27 mouse cellular contexts compared by ENCODE assay signal in genomic region chr15:36701846-36702245, GRCm38 (mm10).
DNase-seq lines count a peak whose midpoint lies in the region; ATAC-seq lines count a peak whose summit lies in the region.
"Had no signal": no experiment of that assay in that cellular context is flagged by ENCODE, and none has a peak within 500 bp of the region (broad histone marks: within the 10 kb centered on the region; RNA-seq: fewer than 3 reads in every experiment).

No protein-coding gene starts in this region.

- H3K4me3 ChIP-seq in heart, embryonic 12.5 days = no peak overlapping the region
- H3K4me3 ChIP-seq in midbrain, embryonic 13.5 days (replicated peaks) = no peak overlapping the region
- H3K4me3 ChIP-seq in midbrain, embryonic 16.5 days (ENCODE audit: low read depth, low read length) = no peak overlapping the region
- H3K4me3 ChIP-seq in stomach, embryonic 14.5 days (ENCODE audit: low read depth, low read length) = no peak overlapping the region
- H3K4me3 ChIP-seq: forebrain, embryonic 10.5 days; hindbrain, embryonic 13.5 days; limb, embryonic 12.5 days; lung, embryonic 15.5 days; neural tube, embryonic 12.5 days; stomach, embryonic 15.5 days had no signal

- H3K9ac ChIP-seq in heart, embryonic 12.5 days = no peak overlapping the region
- H3K9ac ChIP-seq in midbrain, embryonic 13.5 days (replicated peaks) = no peak overlapping the region
- H3K9ac ChIP-seq in midbrain, embryonic 16.5 days (ENCODE audit: low read depth, low read length) = no peak overlapping the region
- no peak overlapping the region for H3K9ac ChIP-seq in stomach, embryonic 14.5 days (replicated peaks; ENCODE audit: low read depth, low read length)
- H3K9ac ChIP-seq: hindbrain, embryonic 13.5 days; limb, embryonic 12.5 days; liver, embryonic 14.5 days; lung, embryonic 15.5 days; neural tube, embryonic 12.5 days; stomach, embryonic 15.5 days had no signal

- H3K4me2 ChIP-seq in heart, embryonic 12.5 days = no peak overlapping the region
- H3K4me2 ChIP-seq in midbrain, embryonic 13.5 days (replicated peaks) = no peak overlapping the region
- H3K4me2 ChIP-seq in midbrain, embryonic 16.5 days (ENCODE audit: low read length) = no peak overlapping the region
- H3K4me2 ChIP-seq in stomach, embryonic 14.5 days (replicated peaks; ENCODE audit: low read depth, low read length) = no peak overlapping the region
- H3K4me2 ChIP-seq: hindbrain, embryonic 13.5 days; limb, embryonic 12.5 days; lung, embryonic 15.5 days; neural tube, embryonic 12.5 days; stomach, embryonic 15.5 days had no signal

- no peak for DNase-seq in heart, postnatal 4 days
- DNase-seq in embryo, embryonic 11 days = peak; percentile 31
- DNase-seq in layer of hippocampus, adult 8-10 months (ENCODE audit: low spot score in 2 of 2) = no peak
- DNase-seq in adrenal gland, postnatal 36 days = no peak
- DNase-seq: adrenal gland, postnatal 25 days; cerebellum, adult 11 months; cerebellum, postnatal 10 days; gastrocnemius, postnatal 14 days; heart, adult 18-20 months; kidney, adult 2 months; lung, postnatal 4 days; thymus, adult 2 months; thymus, postnatal 4 days had no signal

- no peak overlapping the region for H3K27ac ChIP-seq in heart, embryonic 12.5 days (ENCODE audit: poor library complexity, severe bottlenecking)
- no peak overlapping the region for H3K27ac ChIP-seq in midbrain, embryonic 13.5 days
- no peak overlapping the region for H3K27ac ChIP-seq in midbrain, embryonic 16.5 days (ENCODE audit: low read length)
- no peak overlapping the region for H3K27ac ChIP-seq in stomach, embryonic 14.5 days (ENCODE audit: low read length)
- H3K27ac ChIP-seq: forebrain, embryonic 10.5 days; hindbrain, embryonic 13.5 days; kidney, postnatal 0 days; limb, embryonic 12.5 days; liver, embryonic 14.5 days; lung, embryonic 15.5 days; neural tube, embryonic 12.5 days; stomach, embryonic 15.5 days had no signal

- H3K4me1 ChIP-seq in heart, embryonic 12.5 days (replicated peaks) = no peaks in the 10 kb centered on the region
- no peaks in the 10 kb centered on the region for H3K4me1 ChIP-seq in midbrain, embryonic 13.5 days (replicated peaks)
- no peaks in the 10 kb centered on the region for H3K4me1 ChIP-seq in midbrain, embryonic 16.5 days (ENCODE audit: control insufficient read depth, insufficient read depth, low read length)
- H3K4me1 ChIP-seq in stomach, embryonic 14.5 days (ENCODE audit: control insufficient read depth, insufficient read depth, low read length) = no peaks in the 10 kb centered on the region
- H3K4me1 ChIP-seq: hindbrain, embryonic 13.5 days; lung, embryonic 15.5 days; neural tube, embryonic 12.5 days; stomach, embryonic 15.5 days had no signal

- WGBS in heart, embryonic 12.5 days = 44% methylated on average over 8 of the region's 8 CpGs
- 53% methylated on average over 8 of the region's 8 CpGs for WGBS in midbrain, embryonic 13.5 days
- WGBS in midbrain, embryonic 16.5 days = 49% methylated on average over 8 of the region's 8 CpGs
- WGBS in stomach, embryonic 14.5 days = 40% methylated on average over 8 of the region's 8 CpGs

- H3K27me3 ChIP-seq in heart, embryonic 12.5 days (replicated peaks) = no peaks in the 10 kb centered on the region
- H3K27me3 ChIP-seq in midbrain, embryonic 13.5 days = no peaks in the 10 kb centered on the region
- no peaks in the 10 kb centered on the region for H3K27me3 ChIP-seq in midbrain, embryonic 16.5 days (ENCODE audit: control insufficient read depth, insufficient read depth, low read depth, low read length)
- no peaks in the 10 kb centered on the region for H3K27me3 ChIP-seq in stomach, embryonic 14.5 days (ENCODE audit: control insufficient read depth, insufficient read depth, low read length)
- H3K27me3 ChIP-seq: hindbrain, embryonic 13.5 days; limb, embryonic 12.5 days; lung, embryonic 15.5 days; neural tube, embryonic 12.5 days; stomach, embryonic 15.5 days had no signal

- 0 out of 2 replicates have a peak, but pooled peaks have one; percentile 44 for ATAC-seq in heart, embryonic 12.5 days (ENCODE audit: insufficient number of reproducible peaks, low FRiP score)
- ATAC-seq in midbrain, embryonic 13.5 days = 0 out of 2 replicates have a peak, but pooled peaks have one; percentile 43
- no peak for ATAC-seq in midbrain, embryonic 16.5 days
- 0 out of 2 replicates have a peak, but pooled peaks have one; percentile 18 for ATAC-seq in stomach, embryonic 14.5 days (ENCODE audit: insufficient number of reproducible peaks, insufficient read depth, low FRiP score, low read depth)
- ATAC-seq: CD4-positive, CD25-positive, alpha-beta regulatory T cell, adult 4 months; forebrain, embryonic 16.5 days had no signal

- no peaks in the 10 kb centered on the region for H3K36me3 ChIP-seq in heart, embryonic 12.5 days
- H3K36me3 ChIP-seq in midbrain, embryonic 13.5 days = no peaks in the 10 kb centered on the region
- no peaks in the 10 kb centered on the region for H3K36me3 ChIP-seq in midbrain, embryonic 16.5 days (ENCODE audit: control insufficient read depth, insufficient read depth, low read length)
- no peaks in the 10 kb centered on the region for H3K36me3 ChIP-seq in stomach, embryonic 14.5 days (ENCODE audit: control insufficient read depth, insufficient read depth, low read length)
- H3K36me3 ChIP-seq: forebrain, embryonic 10.5 days; hindbrain, embryonic 13.5 days; limb, embryonic 12.5 days; lung, embryonic 15.5 days; neural tube, embryonic 12.5 days; stomach, embryonic 15.5 days had no signal

- H3K9me3 ChIP-seq in heart, embryonic 12.5 days (replicated peaks) = no peaks in the 10 kb centered on the region
- no peaks in the 10 kb centered on the region for H3K9me3 ChIP-seq in midbrain, embryonic 13.5 days
- H3K9me3 ChIP-seq in midbrain, embryonic 16.5 days (replicated peaks; ENCODE audit: control insufficient read depth, low read length, poor library complexity, severe bottlenecking) = no peaks in the 10 kb centered on the region
- H3K9me3 ChIP-seq in stomach, embryonic 14.5 days (ENCODE audit: control insufficient read depth, low read depth, low read length) = no peaks in the 10 kb centered on the region
- H3K9me3 ChIP-seq: forebrain, embryonic 10.5 days; hindbrain, embryonic 13.5 days; limb, embryonic 12.5 days; lung, embryonic 15.5 days; neural tube, embryonic 12.5 days; stomach, embryonic 15.5 days had no signal
